Comparison of ENCODE assay signal across 17 mouse cellular contexts in the genomic region with DNA sequence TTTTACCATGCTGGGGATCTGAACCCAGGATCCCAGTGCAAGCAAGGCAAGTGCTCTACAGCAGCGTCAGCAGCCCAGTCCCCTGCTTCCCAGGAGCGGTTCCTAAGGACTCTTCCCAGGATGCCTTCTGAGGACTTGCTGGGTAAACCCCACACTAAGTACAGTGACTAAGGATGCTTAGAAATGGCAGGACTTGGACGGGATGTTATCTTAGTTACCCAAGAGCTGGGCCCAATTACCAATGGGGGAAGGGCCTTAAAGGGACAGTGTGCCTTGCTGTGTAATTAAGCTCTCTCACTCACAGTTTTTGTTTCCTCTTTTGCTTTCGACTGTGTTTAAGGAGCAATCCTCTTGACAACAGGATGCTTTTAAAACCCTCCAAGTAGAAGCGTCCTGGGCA. TPM values are rescaled to one million over a fixed set of nuclear protein-coding genes. Genes with fewer than 3 reads are reported as not detected.
DNase-seq lines count a peak whose midpoint lies in the region; ATAC-seq lines count a peak whose summit lies in the region.
"Had no signal": no experiment of that assay in that cellular context is flagged by ENCODE, and none has a peak within 500 bp of the region (broad histone marks: within the 10 kb centered on the region; RNA-seq: fewer than 3 reads in every experiment).

No protein-coding gene starts in this region.

- 7% methylated on average over 5 of the region's 5 CpGs for WGBS in forebrain, embryonic 13.5 days
- 12% methylated on average over 5 of the region's 5 CpGs for WGBS in forebrain, embryonic 15.5 days
- 6% methylated on average over 5 of the region's 5 CpGs for WGBS in kidney, embryonic 15.5 days
- 4% methylated on average over 5 of the region's 5 CpGs for WGBS in embryonic facial prominence, embryonic 11.5 days

- no peak for DNase-seq in kidney, adult 8-10 months
- DNase-seq in ES-CJ7 (ENCODE audit: low read depth, low spot score), result peak; percentile 75
- peak; percentile 74 for DNase-seq in embryonic facial prominence, embryonic 11.5 days (ENCODE audit: low spot score)
- no peak for DNase-seq in cerebellum, postnatal 10 days
- DNase-seq in adrenal gland, adult (ENCODE audit: inconsistent age in 2 of 2, low spot score in 1 of 2), result no peak
- DNase-seq: adrenal gland, postnatal 36 days; B cell, adult 2 months; cerebellum, adult 18-20 months; gastrocnemius, adult 2 months; kidney, adult 11 months; lung, postnatal 4 days had no signal

- peak; percentile 21; the same call in 1 of the 2 replicates for ATAC-seq in forebrain, embryonic 13.5 days
- no peak for ATAC-seq in forebrain, embryonic 15.5 days (replicated peaks)
- peak; percentile 44; the same call in 1 of the 2 replicates for ATAC-seq in kidney, embryonic 15.5 days (replicated peaks; ENCODE audit: low FRiP score)
- no peak for ATAC-seq in embryonic facial prominence, embryonic 11.5 days (replicated peaks; ENCODE audit: insufficient number of reproducible peaks, low FRiP score, low TSS enrichment, low read depth)
- ATAC-seq: midbrain, embryonic 16.5 days had no signal

- peaks cover 28% of the 10 kb centered on the region for H3K4me1 ChIP-seq in forebrain, embryonic 13.5 days
- H3K4me1 ChIP-seq in forebrain, embryonic 15.5 days, result peaks cover 21% of the 10 kb centered on the region
- H3K4me1 ChIP-seq in kidney, embryonic 15.5 days, result peaks cover 31% of the 10 kb centered on the region
- no peaks in the 10 kb centered on the region for H3K4me1 ChIP-seq in embryonic facial prominence, embryonic 11.5 days (ENCODE audit: control insufficient read depth, insufficient read depth, low read length)

- H3K9me3 ChIP-seq in forebrain, embryonic 13.5 days (replicated peaks), result no peaks in the 10 kb centered on the region
- no peaks in the 10 kb centered on the region for H3K9me3 ChIP-seq in forebrain, embryonic 15.5 days
- no peaks in the 10 kb centered on the region for H3K9me3 ChIP-seq in kidney, embryonic 15.5 days (replicated peaks)
- H3K9me3 ChIP-seq in embryonic facial prominence, embryonic 11.5 days (replicated peaks; ENCODE audit: control insufficient read depth, low read length), result no peaks in the 10 kb centered on the region
- H3K9me3 ChIP-seq: embryonic facial prominence, embryonic 15.5 days; limb, embryonic 12.5 days had no signal

- no peak overlapping the region for H3K9ac ChIP-seq in forebrain, embryonic 13.5 days
- no peak overlapping the region for H3K9ac ChIP-seq in forebrain, embryonic 15.5 days (replicated peaks)
- H3K9ac ChIP-seq in kidney, embryonic 15.5 days, result no peak overlapping the region
- no peak overlapping the region for H3K9ac ChIP-seq in embryonic facial prominence, embryonic 11.5 days (replicated peaks; ENCODE audit: low read length)
- H3K9ac ChIP-seq: embryonic facial prominence, embryonic 15.5 days; limb, embryonic 12.5 days had no signal

- no peak overlapping the region for H3K4me2 ChIP-seq in forebrain, embryonic 13.5 days
- H3K4me2 ChIP-seq in forebrain, embryonic 15.5 days (replicated peaks), result no peak overlapping the region
- 0 out of 2 replicates have a peak overlapping the region, but pooled peaks have one; percentile 21 for H3K4me2 ChIP-seq in kidney, embryonic 15.5 days
- no peak overlapping the region for H3K4me2 ChIP-seq in embryonic facial prominence, embryonic 11.5 days (ENCODE audit: low read depth, low read length)
- H3K4me2 ChIP-seq: embryonic facial prominence, embryonic 15.5 days; limb, embryonic 12.5 days had no signal

- 0 out of 2 replicates have a peak, but pooled peaks cover 6% of the 10 kb centered on the region for H3K27me3 ChIP-seq in forebrain, embryonic 13.5 days
- H3K27me3 ChIP-seq in forebrain, embryonic 15.5 days, result no peaks in the 10 kb centered on the region
- H3K27me3 ChIP-seq in kidney, embryonic 15.5 days, result peaks cover 16% of the 10 kb centered on the region; the same call in 1 of the 2 replicates
- no peaks in the 10 kb centered on the region for H3K27me3 ChIP-seq in embryonic facial prominence, embryonic 11.5 days (ENCODE audit: control insufficient read depth, insufficient read depth, low read length)

- H3K27ac ChIP-seq in forebrain, embryonic 13.5 days, result no peak overlapping the region
- no peak overlapping the region for H3K27ac ChIP-seq in forebrain, embryonic 15.5 days (replicated peaks)
- peak overlapping the region; percentile 51 for H3K27ac ChIP-seq in kidney, embryonic 15.5 days
- no peak overlapping the region for H3K27ac ChIP-seq in embryonic facial prominence, embryonic 11.5 days (replicated peaks; ENCODE audit: low read depth, low read length)
- H3K27ac ChIP-seq: embryonic facial prominence, embryonic 15.5 days; gastrocnemius, adult 2 months; limb, embryonic 12.5 days had no signal

- no peak overlapping the region for H3K4me3 ChIP-seq in forebrain, embryonic 13.5 days
- H3K4me3 ChIP-seq in forebrain, embryonic 15.5 days, result no peak overlapping the region
- no peak overlapping the region for H3K4me3 ChIP-seq in kidney, embryonic 15.5 days (replicated peaks)
- H3K4me3 ChIP-seq in embryonic facial prominence, embryonic 11.5 days (ENCODE audit: low read depth, low read length), result no peak overlapping the region
- H3K4me3 ChIP-seq: embryonic facial prominence, embryonic 15.5 days; gastrocnemius, adult 2 months; limb, embryonic 12.5 days had no signal

- H3K36me3 ChIP-seq in forebrain, embryonic 13.5 days (ENCODE audit: poor library complexity, severe bottlenecking), result no peaks in the 10 kb centered on the region
- no peaks in the 10 kb centered on the region for H3K36me3 ChIP-seq in forebrain, embryonic 15.5 days
- H3K36me3 ChIP-seq in kidney, embryonic 15.5 days, result no peaks in the 10 kb centered on the region
- no peaks in the 10 kb centered on the region for H3K36me3 ChIP-seq in embryonic facial prominence, embryonic 11.5 days (replicated peaks; ENCODE audit: control insufficient read depth, insufficient read depth, low read depth, low read length)
- H3K36me3 ChIP-seq: embryonic facial prominence, embryonic 15.5 days; limb, embryonic 12.5 days had no signal

RNA-seq across cellular contexts. Expression of a gene that starts 22.8 kb away (rescaled TPM):
- polyA plus RNA-seq in forebrain, embryonic 13.5 days (2015; fragmentation: Nextera tagmentation; extraction: Ambion mirVana), result 26.2 and 27.4 TPM in 2 replicates
- polyA plus RNA-seq in forebrain, embryonic 15.5 days (2015; fragmentation: Nextera tagmentation; extraction: Ambion mirVana), result 15.4 and 17.4 TPM in 2 replicates
- 42.4 TPM in 2 replicates for polyA plus RNA-seq in kidney, embryonic 15.5 days (2015; fragmentation: Nextera tagmentation; extraction: Ambion mirVana)
- 4.6 and 4.8 TPM in 2 replicates for polyA plus RNA-seq in embryonic facial prominence, embryonic 11.5 days (2014; fragmentation: Nextera tagmentation; extraction: Ambion mirVana)

Comparison
In these comparisons a context has a peak if more than half of its experiments do, and no peak if none do; other contexts are left out.
1. ATAC-seq: peak in forebrain, embryonic 13.5 days (single experiment) and kidney, embryonic 15.5 days (single experiment); none in forebrain, embryonic 15.5 days (single experiment) and embryonic facial prominence, embryonic 11.5 days (single experiment).
2. DNase-seq: peak in ES-CJ7 (single experiment) and embryonic facial prominence, embryonic 11.5 days (single experiment); none in kidney, adult 8-10 months (0 of 2), cerebellum, postnatal 10 days (0 of 2) and adrenal gland, adult (0 of 2).